Mouse (Mus musculus): ENCODE data around the gene Olfr1347.
"Not testable (repeated sequence)": the region's sequence is repeated elsewhere in the genome, so short reads cannot be mapped to it uniquely, and the experiment has no call there.

Olfr1347 gene

GRCm38 (mm10) chr7:6499655-6500054, at the start of gene Olfr1347:
Gene Olfr1347, minus strand, starts transcription at chr7:6499755.
- DNase-seq = no peak

GRCm38 (mm10) chr7:6526141-6526540, 26.6 kb upstream of the Olfr1347 start:
- DNase-seq = peak; percentile 27 to 36

- DNase-seq = no peak
Observed at GRCm38 (mm10) chr7:6525001-6525400, 25.4 kb upstream of the Olfr1347 start.

GRCm38 (mm10) chr7:6522850-6523249, 23.3 kb upstream of the Olfr1347 start, which contains the start of gene Olfr1349:
Gene Olfr1349, minus strand, starts transcription at chr7:6522950.
- DNase-seq = no peak

GRCm38 (mm10) chr7:6521666-6522065, 22.1 kb upstream of the Olfr1347 start:
- no peak for DNase-seq

- no peak for DNase-seq
Observed at GRCm38 (mm10) chr7:6508648-6509047, 9.1 kb upstream of the Olfr1347 start, which contains the start of gene Olfr1348. Gene Olfr1348, minus strand, starts transcription at chr7:6508748.

GRCm38 (mm10) chr7:6486841-6487240, 12.7 kb downstream of the Olfr1347 start, which contains the start of gene Olfr5:
Gene Olfr5, minus strand, starts transcription at chr7:6486941.
- no peak for DNase-seq

- not testable (repeated sequence) for DNase-seq
Observed at GRCm38 (mm10) chr7:6477633-6478032, 21.9 kb downstream of the Olfr1347 start.

- DNase-seq = no peak
Observed at GRCm38 (mm10) chr7:6466951-6467350, 32.6 kb downstream of the Olfr1347 start, which contains the start of gene Olfr1346. Gene Olfr1346, plus strand, starts transcription at chr7:6467101.

GRCm38 (mm10) chr7:6456399-6456798, 43.2 kb downstream of the Olfr1347 start:
- no peak for DNase-seq

GRCm38 (mm10) chr7:6455868-6456267, 43.7 kb downstream of the Olfr1347 start, which contains the start of gene Olfr1336:
Gene Olfr1336, plus strand, starts transcription at chr7:6456168.
- DNase-seq = no peak

GRCm38 (mm10) chr7:6447771-6448170, 51.8 kb downstream of the Olfr1347 start:
- no peak for DNase-seq

GRCm38 (mm10) chr7:6441173-6441572, 58.4 kb downstream of the Olfr1347 start:
- DNase-seq = no peak

- no peak for DNase-seq
Observed at GRCm38 (mm10) chr7:6438388-6438787, 61.2 kb downstream of the Olfr1347 start, which contains the start of gene Olfr1344. Gene Olfr1344, plus strand, starts transcription at chr7:6438688.

Measured in cerebellum, postnatal 10 days (tissue).